Mouse (Mus musculus): ENCODE results near the gene Ppp1r9a.

DNA sequence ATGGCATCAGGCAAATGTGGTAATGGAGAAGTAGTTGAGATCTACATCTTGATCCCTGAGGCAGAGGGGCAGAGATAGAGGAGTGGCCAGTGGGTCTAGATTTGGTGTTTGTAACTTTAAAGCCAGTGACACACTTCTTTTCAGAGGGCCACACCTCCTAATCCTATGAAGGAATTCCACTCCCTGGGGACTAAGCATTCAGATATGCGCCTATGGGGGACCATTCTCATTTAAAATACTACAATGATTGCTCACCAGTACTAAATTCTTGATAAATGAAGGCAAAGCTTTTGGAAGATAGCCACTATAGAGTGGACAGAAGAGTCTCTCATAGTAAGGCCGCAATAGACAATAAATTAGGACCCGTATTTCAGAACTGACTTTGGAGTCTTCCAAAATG is 124.1 kb downstream of the Ppp1r9a start:
- TF ChIP-seq CTCF (IDR thresholded peaks at IDR 0.05; ENCODE audit: borderline replicate concordance, insufficient read depth, low read depth, low read length) (no peak), POLR2A (IDR thresholded peaks at IDR 0.05; ENCODE audit: borderline replicate concordance, insufficient read depth, low read length) (no peak)

All from cerebellum, adult 2 months (tissue).